Mouse (Mus musculus) heart, embryonic 10.5 days (tissue): ENCODE data around the gene Eif5. TPM values are rescaled to one million over a fixed set of nuclear protein-coding genes. Genes with fewer than 3 reads are reported as not detected.
A peak's percentile ranks its signal among the peaks of the same experiment; 100 is the strongest.

Experiments used
- DNase-seq: peaks from one replicate; pipeline ENCODE4 v3.0.0-alpha.2; 2017; ENCODE audit warnings: low spot score
- H3K27ac ChIP-seq: fragments of 300-500 bp; sonication (generic); 2 replicates; pipeline ENCODE4 v1.5.1; 2016; ENCODE audit warnings: mild to moderate bottlenecking
- H3K27me3 ChIP-seq: fragments of 300-500 bp; sonication (generic); 2 replicates; pipeline ENCODE4 v1.6.1; 2016; ENCODE audit warnings: mild to moderate bottlenecking; ENCODE audit not compliant: poor library complexity, insufficient read depth, severe bottlenecking
- H3K36me3 ChIP-seq: fragments of 300-500 bp; sonication (generic); 2 replicates; pipeline ENCODE4 v1.6.1; 2016; ENCODE audit warnings: mild to moderate bottlenecking, moderate library complexity
- H3K4me1 ChIP-seq: fragments of 300-500 bp; sonication (generic); 2 replicates; pipeline ENCODE4 v1.6.1; 2016; ENCODE audit warnings: mild to moderate bottlenecking
- H3K4me3 ChIP-seq: fragments of 300-500 bp; sonication (generic); 2 replicates; pipeline ENCODE4 v1.5.1; 2016; ENCODE audit warnings: mild to moderate bottlenecking, moderate library complexity
- H3K9me3 ChIP-seq: fragments of 300-500 bp; sonication (generic); 2 replicates; pipeline ENCODE4 v1.6.1; 2016; ENCODE audit warnings: mild to moderate bottlenecking, moderate library complexity
- WGBS: fragments of 180-500 bp; shearing (Covaris S2); methylation state at CpG from one replicate; pipeline ENCODE4 v1.1.7; 2016; 5-methylcytosine and 5-hydroxymethylcytosine counted together
- polyA plus RNA-seq: library from polyadenylated mRNA; unstranded; fragments of >200 nt; fragmentation: Nextera tagmentation; extraction: Ambion mirVana; gene quantifications from 2 replicates; pipeline ENCODE4 v1.2.1, GENCODE M21; 2016

Gene Eif5
- polyA plus RNA-seq, 1 experiment from 2014 or later, result 616 TPM

GRCm38 (mm10) chr12:111513673-111514072 is 24.1 kb upstream of the Eif5 start:
- no peaks in the 10 kb centered on the region for H3K36me3 ChIP-seq
- H3K27ac ChIP-seq, result no peak overlapping the region
- no peaks in the 10 kb centered on the region for H3K27me3 ChIP-seq
- DNase-seq, result no peak
- no peak overlapping the region for H3K4me3 ChIP-seq
- peaks cover 11% of the 10 kb centered on the region; the same call in 1 of the 2 replicates for H3K4me1 ChIP-seq
- H3K9me3 ChIP-seq, result no peaks in the 10 kb centered on the region
- 88% methylated on average over 5 of the region's 5 CpGs for WGBS

- H3K9me3 ChIP-seq, result no peaks in the 10 kb centered on the region
- H3K27me3 ChIP-seq, result no peaks in the 10 kb centered on the region
- whole genome bisulfite sequencing, result 73% methylated on average over 7 of the region's 7 CpGs
- H3K27ac ChIP-seq, result no peak overlapping the region
- peaks cover 11% of the 10 kb centered on the region; the same call in 1 of the 2 replicates for H3K4me1 ChIP-seq
- H3K4me3 ChIP-seq, result no peak overlapping the region
- DNase-seq, result no peak
- H3K36me3 ChIP-seq, result no peaks in the 10 kb centered on the region
Observed at GRCm38 (mm10) chr12:111514231-111514792, 23.5 kb upstream of the Eif5 start.

GRCm38 (mm10) chr12:111514874-111515649 is 22.8 kb upstream of the Eif5 start:
- Histone ChIP-seq H3K27me3 (no peaks in the 10 kb centered on the region), H3K36me3 (no peaks in the 10 kb centered on the region), H3K27ac (no peak overlapping the region), H3K4me3 (no peak overlapping the region), H3K4me1 (peaks cover 11% of the 10 kb centered on the region; the same call in 1 of the 2 replicates), H3K9me3 (no peaks in the 10 kb centered on the region)
- DNase-seq, result no peak
- WGBS, result 83% methylated on average over 7 of the region's 7 CpGs

- no peaks in the 10 kb centered on the region for H3K36me3 ChIP-seq
- WGBS, result 89% methylated on average over 5 of the region's 5 CpGs
- H3K9me3 ChIP-seq, result no peaks in the 10 kb centered on the region
- no peaks in the 10 kb centered on the region for H3K27me3 ChIP-seq
- no peak for DNase-seq
- no peak overlapping the region for H3K27ac ChIP-seq
- no peak overlapping the region for H3K4me3 ChIP-seq
- H3K4me1 ChIP-seq, result peaks cover 11% of the 10 kb centered on the region; the same call in 1 of the 2 replicates
Observed at GRCm38 (mm10) chr12:111515920-111516319, 21.9 kb upstream of the Eif5 start.

- Histone ChIP-seq H3K36me3 (no peaks in the 10 kb centered on the region), H3K27ac (no peak overlapping the region), H3K4me1 (peaks cover 11% of the 10 kb centered on the region; the same call in 1 of the 2 replicates), H3K27me3 (no peaks in the 10 kb centered on the region), H3K9me3 (no peaks in the 10 kb centered on the region), H3K4me3 (no peak overlapping the region)
- DNase-seq, result no peak
- WGBS, result 81% methylated on average over 6 of the region's 6 CpGs
Observed at GRCm38 (mm10) chr12:111516826-111517225, 21.0 kb upstream of the Eif5 start.

- Histone ChIP-seq H3K27ac (no peak overlapping the region), H3K9me3 (0 out of 2 replicates have a peak, but pooled peaks cover 4% of the 10 kb centered on the region), H3K4me1 (peaks cover 11% of the 10 kb centered on the region; the same call in 1 of the 2 replicates), H3K36me3 (no peaks in the 10 kb centered on the region), H3K4me3 (no peak overlapping the region), H3K27me3 (no peaks in the 10 kb centered on the region)
- 42% methylated on average over 4 of the region's 4 CpGs for WGBS
- DNase-seq, result peak; percentile 75
Observed at GRCm38 (mm10) chr12:111517901-111518300, 19.9 kb upstream of the Eif5 start.

- Histone ChIP-seq H3K9me3 (0 out of 2 replicates have a peak, but pooled peaks cover 4% of the 10 kb centered on the region), H3K4me3 (no peak overlapping the region), H3K4me1 (peaks cover 11% of the 10 kb centered on the region; the same call in 1 of the 2 replicates), H3K27ac (no peak overlapping the region), H3K27me3 (no peaks in the 10 kb centered on the region), H3K36me3 (no peaks in the 10 kb centered on the region)
- DNase-seq, result peak; percentile 61
- 86% methylated on average over 9 of the region's 9 CpGs for WGBS
Observed at GRCm38 (mm10) chr12:111518391-111518790, 19.4 kb upstream of the Eif5 start.

GRCm38 (mm10) chr12:111519821-111520220 is 18.0 kb upstream of the Eif5 start:
- H3K4me1 ChIP-seq, result peaks cover 5% of the 10 kb centered on the region; the same call in 1 of the 2 replicates
- H3K27me3 ChIP-seq, result no peaks in the 10 kb centered on the region
- DNase-seq, result peak; percentile 66
- no peak overlapping the region for H3K4me3 ChIP-seq
- H3K27ac ChIP-seq, result no peak overlapping the region
- H3K36me3 ChIP-seq, result no peaks in the 10 kb centered on the region
- 52% methylated on average over 5 of the region's 5 CpGs for WGBS
- H3K9me3 ChIP-seq, result 0 out of 2 replicates have a peak, but pooled peaks cover 4% of the 10 kb centered on the region

- no peaks in the 10 kb centered on the region for H3K27me3 ChIP-seq
- no peak overlapping the region for H3K27ac ChIP-seq
- DNase-seq, result no peak
- H3K4me3 ChIP-seq, result no peak overlapping the region
- H3K36me3 ChIP-seq, result no peaks in the 10 kb centered on the region
- 0 out of 2 replicates have a peak, but pooled peaks cover 4% of the 10 kb centered on the region for H3K9me3 ChIP-seq
- peaks cover 4% of the 10 kb centered on the region; the same call in 1 of the 2 replicates for H3K4me1 ChIP-seq
- WGBS, result 78% methylated on average over 2 of the region's 2 CpGs
Observed at GRCm38 (mm10) chr12:111520994-111521393, 16.8 kb upstream of the Eif5 start.

GRCm38 (mm10) chr12:111524469-111524868 is 13.3 kb upstream of the Eif5 start:
- Histone ChIP-seq H3K4me1 (no peaks in the 10 kb centered on the region), H3K4me3 (no peak overlapping the region), H3K36me3 (no peaks in the 10 kb centered on the region), H3K27me3 (no peaks in the 10 kb centered on the region), H3K27ac (no peak overlapping the region), H3K9me3 (0 out of 2 replicates have a peak, but pooled peaks cover 4% of the 10 kb centered on the region)
- DNase-seq, result peak; percentile 61
- WGBS, result 55% methylated on average over 1 of the region's 1 CpGs

- Histone ChIP-seq H3K27ac (no peak overlapping the region), H3K9me3 (0 out of 2 replicates have a peak, but pooled peaks cover 4% of the 10 kb centered on the region), H3K4me1 (no peaks in the 10 kb centered on the region), H3K36me3 (no peaks in the 10 kb centered on the region), H3K4me3 (no peak overlapping the region), H3K27me3 (no peaks in the 10 kb centered on the region)
- WGBS, result 77% methylated on average over 3 of the region's 3 CpGs
- DNase-seq, result peak; percentile 46
Observed at GRCm38 (mm10) chr12:111524883-111525282, 12.9 kb upstream of the Eif5 start.

GRCm38 (mm10) chr12:111527643-111528281 is 10.1 kb upstream of the Eif5 start:
- Histone ChIP-seq H3K4me3 (no peak overlapping the region), H3K4me1 (0 out of 2 replicates have a peak, but pooled peaks cover 4% of the 10 kb centered on the region), H3K27ac (no peak overlapping the region), H3K36me3 (no peaks in the 10 kb centered on the region), H3K27me3 (no peaks in the 10 kb centered on the region), H3K9me3 (no peaks in the 10 kb centered on the region)
- 53% methylated on average over 8 of the region's 8 CpGs for WGBS
- DNase-seq, result peak; percentile 61

- WGBS, result 14% methylated on average over 8 of the region's 8 CpGs
- H3K4me3 ChIP-seq, result no peak overlapping the region
- 0 out of 2 replicates have a peak, but pooled peaks cover 3% of the 10 kb centered on the region for H3K36me3 ChIP-seq
- H3K9me3 ChIP-seq, result no peaks in the 10 kb centered on the region
- no peaks in the 10 kb centered on the region for H3K27me3 ChIP-seq
- DNase-seq, result no peak
- 0 out of 2 replicates have a peak, but pooled peaks cover 4% of the 10 kb centered on the region for H3K4me1 ChIP-seq
- H3K27ac ChIP-seq, result no peak overlapping the region
Observed at GRCm38 (mm10) chr12:111529192-111529591, 8.6 kb upstream of the Eif5 start.
